Comparison of ENCODE assay signal across 18 mouse cellular contexts in genomic region chr1:88807901-88808300, GRCm38 (mm10).
DNase-seq lines count a peak whose midpoint lies in the region; TF ChIP-seq lines count a peak whose summit lies in the region.
"Had no signal": no experiment of that assay in that cellular context is flagged by ENCODE, and none has a peak within 500 bp of the region (broad histone marks: within the 10 kb centered on the region; RNA-seq: fewer than 3 reads in every experiment).

No protein-coding gene starts in this region.

- no peaks in the 10 kb centered on the region; the same call in 1 of the 2 replicates for H3K9me3 ChIP-seq in ES-Bruce4 (replicated peaks; ENCODE audit: control insufficient read depth, insufficient read depth, low read length, poor library complexity, severe bottlenecking)
- H3K9me3 ChIP-seq: embryonic facial prominence, embryonic 12.5 days; forebrain, embryonic 15.5 days had no signal

- no peak overlapping the region for H3K4me3 ChIP-seq in ES-Bruce4 (ENCODE audit: low read depth, low read length)
- H3K4me3 ChIP-seq: embryonic facial prominence, embryonic 10.5 days; embryonic facial prominence, embryonic 12.5 days; forebrain, embryonic 13.5 days; forebrain, embryonic 15.5 days had no signal

- no peaks in the 10 kb centered on the region for H3K36me3 ChIP-seq in ES-Bruce4 (ENCODE audit: control insufficient read depth, insufficient read depth, low read length, poor library complexity, severe bottlenecking)
- H3K36me3 ChIP-seq: embryonic facial prominence, embryonic 10.5 days; embryonic facial prominence, embryonic 12.5 days; forebrain, embryonic 15.5 days had no signal

- no peaks in the 10 kb centered on the region for H3K27me3 ChIP-seq in ES-Bruce4 (ENCODE audit: control insufficient read depth, insufficient read depth, low read length, poor library complexity, severe bottlenecking)
- H3K27me3 ChIP-seq: embryonic facial prominence, embryonic 12.5 days; forebrain, embryonic 13.5 days; forebrain, embryonic 15.5 days had no signal

- TF ChIP-seq EP300 in ES-Bruce4 (IDR thresholded peaks at IDR 0.05; ENCODE audit: insufficient read depth, low read depth, low read length), result no peak

- TF ChIP-seq POLR2A in ES-Bruce4 (IDR thresholded peaks at IDR 0.05; ENCODE audit: insufficient read depth, low read length), result no peak

- peak; percentile 64 for DNase-seq in ES-CJ7 (ENCODE audit: low read depth, low spot score)
- peak; percentile 43 for DNase-seq in ZHBTc4 (ENCODE audit: low read depth, low spot score)
- DNase-seq in adrenal gland, adult 8-10 months, result no peak
- DNase-seq in cerebellum, postnatal 14 days, result no peak
- DNase-seq: adrenal gland, adult 2 months; adrenal gland, postnatal 14 days; adrenal gland, postnatal 36 days; cerebellum, adult 11-12 months; cerebellum, adult 2 months; cerebellum, adult 9-10 months; cerebellum, postnatal 10 days; cerebellum, postnatal 36 days; forebrain, postnatal 0 days had no signal

- no peak overlapping the region for H3K9ac ChIP-seq in ES-Bruce4 (ENCODE audit: low read depth, poor library complexity, severe bottlenecking)
- H3K9ac ChIP-seq: embryonic facial prominence, embryonic 12.5 days; forebrain, embryonic 13.5 days; forebrain, embryonic 15.5 days; forebrain, postnatal 0 days had no signal

- no peak for TF ChIP-seq CTCF in ES-Bruce4 (IDR thresholded peaks at IDR 0.05; ENCODE audit: low read depth, low read length)

- peak overlapping the region; percentile 85 for H3K27ac ChIP-seq in ES-Bruce4 (ENCODE audit: insufficient read depth, low read length)
- H3K27ac ChIP-seq: embryonic facial prominence, embryonic 10.5 days; embryonic facial prominence, embryonic 12.5 days; forebrain, embryonic 13.5 days; forebrain, embryonic 15.5 days had no signal

- H3K4me1 ChIP-seq in ES-Bruce4 (ENCODE audit: control insufficient read depth, insufficient read depth, low read length), result peaks cover 6% of the 10 kb centered on the region
- H3K4me1 ChIP-seq: forebrain, embryonic 15.5 days had no signal

Comparison
In these comparisons a context has a peak if more than half of its experiments do, and no peak if none do; other contexts are left out.
1. DNase-seq: peak in ES-CJ7 (single experiment) and ZHBTc4 (single experiment); none in adrenal gland, adult 8-10 months (single experiment) and cerebellum, postnatal 14 days (0 of 2).